Mouse (Mus musculus) stomach, embryonic 16.5 days (tissue): ENCODE data around the gene Sdhaf2. TPM values are rescaled to one million over a fixed set of nuclear protein-coding genes. Genes with fewer than 3 reads are reported as not detected.

Experiments used
- ATAC-seq: fragments of 200-750 bp; cut with Nextera tagmentation; 2 replicates; pipeline ENCODE4 v1.8.0; 2017; ENCODE audit warnings: moderate number of reproducible peaks, moderate TSS enrichment; ENCODE audit not compliant: insufficient read depth, low FRiP score
- H3K27ac ChIP-seq: fragments of 300-500 bp; sonication (generic); 2 replicates; pipeline ENCODE4 v1.5.1; 2014; ENCODE audit warnings: low read length
- H3K27me3 ChIP-seq: fragments of 300-500 bp; sonication (generic); 2 replicates; pipeline ENCODE4 v1.6.1; 2014; ENCODE audit warnings: low read length, control low read depth, mixed read lengths; ENCODE audit not compliant: control insufficient read depth, insufficient read depth
- H3K36me3 ChIP-seq: fragments of 300-500 bp; sonication (generic); 2 replicates; pipeline ENCODE4 v1.6.1; 2014; ENCODE audit warnings: low read length; ENCODE audit not compliant: control insufficient read depth, insufficient read depth
- H3K4me1 ChIP-seq: fragments of 300-500 bp; sonication (generic); 2 replicates; pipeline ENCODE4 v1.6.1; 2014; ENCODE audit warnings: low read length, control low read depth, mixed read lengths; ENCODE audit not compliant: control insufficient read depth, insufficient read depth
- H3K4me2 ChIP-seq: fragments of 300-500 bp; sonication (generic); 2 replicates; pipeline ENCODE4 v1.6.1; 2014; ENCODE audit warnings: low read depth, low read length, mixed read lengths
- H3K4me3 ChIP-seq: fragments of 300-500 bp; sonication (generic); replicated peaks from 2 replicates; pipeline ENCODE4 v1.5.1; 2014; ENCODE audit warnings: mild to moderate bottlenecking, low read length
- H3K9ac ChIP-seq: fragments of 300-500 bp; sonication (generic); 2 replicates; pipeline ENCODE4 v1.6.1; 2014; ENCODE audit warnings: low read length
- H3K9me3 ChIP-seq: fragments of 300-500 bp; sonication (generic); replicated peaks from 2 replicates; pipeline ENCODE4 v1.6.1; 2016; ENCODE audit warnings: low read length, control low read depth; ENCODE audit not compliant: control insufficient read depth
- WGBS: fragments of 180-500 bp; shearing (Covaris S2); extraction: QIAGEN DNeasy Blood & Tissue Kit; methylation state at CpG from one replicate; pipeline ENCODE4 v1.1.7; 2014; 5-methylcytosine and 5-hydroxymethylcytosine counted together
- polyA plus RNA-seq: library from polyadenylated mRNA; unstranded; fragments of >200 nt; fragmentation: Nextera tagmentation; extraction: Ambion mirVana; gene quantifications from 2 replicates; pipeline ENCODE4 v1.2.1, GENCODE M21; 2015

Sdhaf2 gene
- polyA plus RNA-seq, 1 experiment from 2014 or later, result 53.1 TPM

DNA sequence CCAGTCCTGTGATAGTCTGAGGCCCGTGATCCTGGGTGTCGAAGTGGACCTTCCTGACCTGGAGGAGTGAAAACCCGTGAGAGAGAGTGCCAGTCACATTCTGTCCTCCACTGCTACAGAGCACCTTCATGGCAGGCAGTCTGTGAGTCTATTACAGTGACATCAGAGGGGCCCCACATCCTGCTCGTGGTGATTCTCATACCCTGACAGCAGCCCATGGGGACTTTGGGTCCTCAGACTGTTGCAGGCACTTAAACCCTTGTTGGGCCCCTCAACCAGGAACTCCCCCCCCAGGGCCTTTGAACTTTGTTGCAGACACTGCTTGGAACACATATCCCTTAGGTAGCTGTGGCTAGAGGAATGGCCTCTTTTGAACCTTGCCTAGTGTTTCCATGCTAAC is 46.4 kb downstream of the Sdhaf2 start:
- no peak for ATAC-seq
- no peak overlapping the region for H3K9ac ChIP-seq

DNA sequence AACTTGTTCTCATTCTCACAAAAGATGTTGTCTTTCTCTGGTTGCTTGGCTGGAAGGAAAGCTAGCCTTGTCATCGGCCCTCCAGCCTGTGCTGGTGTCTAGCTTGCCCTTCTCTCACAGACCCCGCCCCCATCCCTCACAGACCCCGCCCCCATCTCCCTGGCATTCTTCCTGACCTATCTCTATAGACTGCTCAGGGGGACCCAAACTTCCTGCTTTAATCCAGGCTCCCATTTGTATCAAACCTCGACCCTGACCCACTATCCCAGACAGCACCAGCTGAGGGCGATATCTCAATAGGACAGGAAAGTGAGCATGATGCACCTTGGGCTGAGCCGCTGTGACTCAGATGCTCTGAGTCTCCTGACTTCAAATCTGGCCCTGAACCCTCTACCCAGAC is 52.2 kb downstream of the Sdhaf2 start:
- 0 out of 2 replicates have a peak, but pooled peaks cover 4% of the 10 kb centered on the region for H3K4me1 ChIP-seq
- no peaks in the 10 kb centered on the region for H3K36me3 ChIP-seq
- H3K27ac ChIP-seq, result no peak overlapping the region
- ATAC-seq, result no peak
- H3K9me3 ChIP-seq, result no peaks in the 10 kb centered on the region
- 16% methylated on average over 6 of the region's 6 CpGs for WGBS
- no peak overlapping the region for H3K9ac ChIP-seq
- no peak overlapping the region for H3K4me2 ChIP-seq
- no peaks in the 10 kb centered on the region for H3K27me3 ChIP-seq
- H3K4me3 ChIP-seq, result no peak overlapping the region

More for the DNA sequence above, 46.4 kb downstream of the Sdhaf2 start:
- Histone ChIP-seq H3K36me3 (no peaks in the 10 kb centered on the region), H3K27ac (no peak overlapping the region), H3K27me3 (no peaks in the 10 kb centered on the region), H3K4me3 (no peak overlapping the region), H3K9me3 (no peaks in the 10 kb centered on the region), H3K4me2 (no peak overlapping the region), H3K4me1 (peaks cover 7% of the 10 kb centered on the region; the same call in 1 of the 2 replicates)
- WGBS, result 54% methylated on average over 4 of the region's 4 CpGs

- Histone ChIP-seq H3K9ac (no peak overlapping the region), H3K9me3 (no peaks in the 10 kb centered on the region), H3K27me3 (no peaks in the 10 kb centered on the region), H3K36me3 (no peaks in the 10 kb centered on the region), H3K27ac (no peak overlapping the region), H3K4me3 (no peak overlapping the region), H3K4me2 (no peak overlapping the region), H3K4me1 (0 out of 2 replicates have a peak, but pooled peaks cover 4% of the 10 kb centered on the region)
- ATAC-seq, result no peak
- WGBS, result 74% methylated on average over 3 of the region's 3 CpGs
These were observed 53.0 kb downstream of the Sdhaf2 start for GRCm38 (mm10) chr19:10472958-10473357.

DNA sequence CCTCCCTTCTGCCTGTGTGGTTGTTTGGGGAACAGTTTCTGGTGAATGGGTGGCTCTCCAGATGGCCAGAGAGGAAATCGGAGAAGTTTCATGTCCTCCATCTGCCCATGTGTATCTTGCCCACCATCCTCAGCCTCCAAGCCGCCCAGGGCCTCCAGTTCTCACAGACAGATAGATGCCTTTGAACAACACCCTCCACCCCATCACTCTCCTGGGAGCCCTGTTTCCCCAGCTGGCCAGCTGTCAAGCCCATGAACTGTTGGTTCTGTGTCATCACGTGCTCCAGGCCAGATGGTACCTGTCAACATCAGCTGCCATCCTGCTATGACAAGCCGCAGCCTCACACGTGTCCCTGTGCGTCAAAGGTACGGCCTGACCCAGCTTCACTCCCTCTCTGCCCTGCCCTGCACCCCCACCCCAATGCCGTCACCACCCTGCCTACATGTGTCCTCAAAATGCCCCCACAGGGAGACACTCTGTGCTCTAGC is 56.7 kb downstream of the Sdhaf2 start:
- no peaks in the 10 kb centered on the region for H3K9me3 ChIP-seq
- H3K4me3 ChIP-seq, result no peak overlapping the region
- H3K4me2 ChIP-seq, result no peak overlapping the region
- 0 out of 2 replicates have a peak, but pooled peaks cover 4% of the 10 kb centered on the region for H3K4me1 ChIP-seq
- no peaks in the 10 kb centered on the region for H3K27me3 ChIP-seq
- H3K27ac ChIP-seq, result no peak overlapping the region
- WGBS, result 32% methylated on average over 8 of the region's 8 CpGs
- no peak for ATAC-seq
- H3K9ac ChIP-seq, result no peak overlapping the region
- H3K36me3 ChIP-seq, result no peaks in the 10 kb centered on the region

DNA sequence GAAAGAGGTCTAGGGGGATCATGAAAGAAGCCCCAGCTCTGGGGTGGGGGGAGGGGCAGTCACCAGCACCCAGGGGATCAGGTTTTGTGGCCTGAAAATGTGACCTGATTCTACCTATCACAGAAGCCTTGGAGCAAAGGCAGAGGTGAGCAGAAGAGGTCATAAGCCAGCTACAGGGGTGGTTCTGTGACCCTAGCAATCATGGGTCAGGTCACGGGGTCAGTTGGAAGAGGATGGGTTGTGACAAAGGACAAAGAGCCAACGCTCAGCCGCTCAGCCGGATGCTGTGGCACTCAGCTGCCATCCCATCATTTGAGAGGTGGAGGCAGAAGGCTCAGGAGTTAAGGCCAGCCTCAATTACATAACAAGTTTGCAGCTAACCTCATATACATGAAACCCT is 61.5 kb downstream of the Sdhaf2 start:
- no peaks in the 10 kb centered on the region for H3K36me3 ChIP-seq
- no peak overlapping the region for H3K9ac ChIP-seq
- 37% methylated on average over 4 of the region's 4 CpGs for WGBS
- no peak overlapping the region for H3K27ac ChIP-seq
- ATAC-seq, result no peak
- no peaks in the 10 kb centered on the region for H3K9me3 ChIP-seq
- H3K4me1 ChIP-seq, result 0 out of 2 replicates have a peak, but pooled peaks cover 7% of the 10 kb centered on the region
- H3K4me2 ChIP-seq, result no peak overlapping the region
- H3K4me3 ChIP-seq, result no peak overlapping the region
- peaks cover 31% of the 10 kb centered on the region for H3K27me3 ChIP-seq

- WGBS, result 36% methylated on average over 7 of the region's 7 CpGs
- Histone ChIP-seq H3K4me1 (peaks cover 12% of the 10 kb centered on the region), H3K36me3 (no peaks in the 10 kb centered on the region), H3K4me3 (no peak overlapping the region), H3K9ac (no peak overlapping the region), H3K27me3 (peaks cover 54% of the 10 kb centered on the region), H3K27ac (no peak overlapping the region), H3K9me3 (no peaks in the 10 kb centered on the region), H3K4me2 (no peak overlapping the region)
- ATAC-seq, result no peak
These were observed 64.4 kb downstream of the Sdhaf2 start for GRCm38 (mm10) chr19:10461584-10461983.

DNA sequence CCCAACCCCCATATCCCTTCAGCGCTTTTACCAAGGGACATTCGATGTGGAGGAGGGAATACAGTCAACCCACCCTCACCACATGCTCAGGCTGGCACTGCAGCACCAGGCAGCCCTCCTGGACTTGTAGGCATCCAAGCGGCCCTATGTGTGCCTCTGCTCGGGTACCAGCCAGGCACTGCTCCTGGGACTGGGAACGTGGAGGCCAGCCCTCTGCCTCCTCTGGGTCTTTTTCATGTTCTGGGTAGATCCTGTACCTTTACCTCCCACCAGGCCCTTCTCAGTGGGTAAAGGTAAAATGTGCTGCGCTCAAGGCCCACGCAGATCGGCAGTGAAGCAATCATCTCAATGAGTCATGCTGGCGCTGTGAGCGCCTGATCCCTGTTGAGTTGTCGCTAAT is 66.0 kb downstream of the Sdhaf2 start:
- no peak overlapping the region for H3K4me3 ChIP-seq
- H3K4me1 ChIP-seq, result peaks cover 16% of the 10 kb centered on the region
- H3K9ac ChIP-seq, result no peak overlapping the region
- no peak for ATAC-seq
- H3K36me3 ChIP-seq, result no peaks in the 10 kb centered on the region
- H3K9me3 ChIP-seq, result no peaks in the 10 kb centered on the region
- H3K4me2 ChIP-seq, result no peak overlapping the region
- no peak overlapping the region for H3K27ac ChIP-seq
- WGBS, result 58% methylated on average over 11 of the region's 11 CpGs
- H3K27me3 ChIP-seq, result peaks cover 70% of the 10 kb centered on the region

DNA sequence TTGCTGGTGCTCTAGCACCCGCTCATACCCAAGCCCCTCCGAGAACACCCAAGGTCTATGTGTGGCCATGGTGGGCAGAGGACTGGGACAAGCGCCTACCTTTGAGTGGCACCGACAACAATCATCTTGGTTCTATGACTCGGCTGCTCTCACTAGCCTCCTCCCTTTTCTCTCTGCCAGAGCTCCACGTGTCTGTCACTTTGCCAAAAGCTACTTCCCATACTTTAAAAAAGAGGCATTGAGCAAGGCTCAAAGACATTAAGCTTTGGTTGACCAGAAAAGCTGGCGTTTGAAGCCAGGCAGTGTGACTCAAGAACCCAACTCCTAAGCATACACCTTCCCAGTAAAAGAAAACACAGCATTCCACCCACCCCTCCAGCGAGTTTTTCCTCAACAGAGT is 67.8 kb downstream of the Sdhaf2 start:
- Histone ChIP-seq H3K4me2 (peak overlapping the region; percentile 70), H3K9me3 (no peaks in the 10 kb centered on the region), H3K27ac (no peak overlapping the region), H3K27me3 (peaks cover 78% of the 10 kb centered on the region), H3K4me3 (peak overlapping the region; percentile 49), H3K36me3 (no peaks in the 10 kb centered on the region), H3K4me1 (peaks cover 16% of the 10 kb centered on the region), H3K9ac (no peak overlapping the region; the same call in 1 of the 2 replicates)
- WGBS, result 11% methylated on average over 8 of the region's 8 CpGs
- ATAC-seq, result no peak

- ATAC-seq, result peak; percentile 83
- Histone ChIP-seq H3K4me1 (peaks cover 16% of the 10 kb centered on the region), H3K9ac (peak overlapping the region; percentile 64), H3K27me3 (peaks cover 75% of the 10 kb centered on the region), H3K9me3 (no peaks in the 10 kb centered on the region), H3K36me3 (no peaks in the 10 kb centered on the region), H3K4me2 (peak overlapping the region; percentile 70), H3K4me3 (peak overlapping the region; percentile 49), H3K27ac (no peak overlapping the region)
- 1% methylated on average over 33 of the region's 34 CpGs for WGBS
These were observed 68.5 kb downstream of the Sdhaf2 start for GRCm38 (mm10) chr19:10457484-10457800.
